Mouse (Mus musculus) forebrain, embryonic 15.5 days (tissue): ENCODE results near the gene Rps15. TPM values are rescaled to one million over a fixed set of nuclear protein-coding genes. Genes with fewer than 3 reads are reported as not detected.
A peak's percentile ranks its signal among the peaks of the same experiment; 100 is the strongest.

ENCODE experiments used
- ATAC-seq: fragments of 200-750 bp; cut with Nextera tagmentation; replicated peaks from 2 replicates; pipeline ENCODE4 v1.8.0; 2017; ENCODE audit warnings: mild to moderate bottlenecking, moderate TSS enrichment, moderate library complexity
- H3K27ac ChIP-seq: fragments of 300-500 bp; sonication (generic); replicated peaks from 2 replicates; pipeline ENCODE4 v1.5.1; 2015; ENCODE audit warnings: mild to moderate bottlenecking, inconsistent platforms
- H3K27me3 ChIP-seq: fragments of 300-500 bp; sonication (generic); 2 replicates; pipeline ENCODE4 v1.6.1; 2015; ENCODE audit warnings: inconsistent platforms
- H3K36me3 ChIP-seq: fragments of 300-500 bp; sonication (generic); 2 replicates; pipeline ENCODE4 v1.6.1; 2015; ENCODE audit warnings: mild to moderate bottlenecking, inconsistent platforms
- H3K4me1 ChIP-seq: fragments of 300-500 bp; sonication (generic); 2 replicates; pipeline ENCODE4 v1.6.1; 2015; ENCODE audit warnings: inconsistent platforms
- H3K4me2 ChIP-seq: fragments of 300-500 bp; sonication (generic); replicated peaks from 2 replicates; pipeline ENCODE4 v1.6.1; 2015; ENCODE audit warnings: mild to moderate bottlenecking, inconsistent platforms
- H3K4me3 ChIP-seq: fragments of 300-500 bp; sonication (generic); 2 replicates; pipeline ENCODE4 v1.5.1; 2015; ENCODE audit warnings: mild to moderate bottlenecking, inconsistent platforms
- H3K9ac ChIP-seq: fragments of 300-500 bp; sonication (generic); replicated peaks from 2 replicates; pipeline ENCODE4 v1.6.1; 2015; ENCODE audit warnings: mild to moderate bottlenecking, inconsistent platforms
- H3K9me3 ChIP-seq: fragments of 300-500 bp; sonication (generic); 2 replicates; pipeline ENCODE4 v1.6.1; 2016; ENCODE audit warnings: inconsistent platforms
- WGBS: fragments of 180-500 bp; shearing (Covaris S2); methylation state at CpG from one replicate; pipeline ENCODE4 v1.1.7; 2015; ENCODE audit warnings: mixed read lengths; 5-methylcytosine and 5-hydroxymethylcytosine counted together
- polyA plus RNA-seq: library from polyadenylated mRNA; unstranded; fragments of >200 nt; fragmentation: Nextera tagmentation; extraction: Ambion mirVana; gene quantifications from 2 replicates; pipeline ENCODE4 v1.2.1, GENCODE M21; 2015

The Rps15 gene
- polyA plus RNA-seq, 1 experiment from 2014 or later, result 628 TPM

DNA sequence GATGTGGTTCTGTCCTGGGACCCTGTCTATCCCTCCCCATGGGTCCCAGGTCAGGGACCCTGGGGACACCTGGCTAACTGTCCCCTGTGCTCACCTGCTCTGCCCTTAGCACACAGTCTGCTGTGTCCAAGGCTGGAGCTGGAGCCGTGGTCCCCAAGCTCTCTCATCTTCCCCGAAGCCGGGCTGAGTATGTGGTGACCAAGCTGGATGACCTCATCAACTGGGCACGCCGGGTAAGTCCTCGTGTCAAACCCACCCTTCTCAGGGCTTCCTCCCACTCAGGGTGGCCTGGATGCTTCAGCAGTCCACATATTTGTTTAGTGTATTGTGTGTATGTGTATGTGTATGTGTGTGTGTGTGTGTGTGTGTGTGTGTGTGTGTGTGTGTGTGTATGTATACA is 38.7 kb upstream of the Rps15 start:
- no peak for ATAC-seq
- no peak overlapping the region for H3K9ac ChIP-seq
- peaks cover 40% of the 10 kb centered on the region for H3K36me3 ChIP-seq
- no peak overlapping the region for H3K27ac ChIP-seq
- H3K4me1 ChIP-seq, result peaks cover 17% of the 10 kb centered on the region
- H3K4me2 ChIP-seq, result no peak overlapping the region
- no peaks in the 10 kb centered on the region for H3K9me3 ChIP-seq
- H3K27me3 ChIP-seq, result no peaks in the 10 kb centered on the region
- H3K4me3 ChIP-seq, result no peak overlapping the region
- WGBS, result 94% methylated on average over 6 of the region's 6 CpGs

GRCm38 (mm10) chr10:80254331-80255297 is 37.6 kb upstream of the Rps15 start:
- H3K4me1 ChIP-seq, result peaks cover 20% of the 10 kb centered on the region
- H3K27me3 ChIP-seq, result no peaks in the 10 kb centered on the region
- no peak overlapping the region for H3K27ac ChIP-seq
- no peak for ATAC-seq
- peaks cover 40% of the 10 kb centered on the region for H3K36me3 ChIP-seq
- no peak overlapping the region for H3K4me2 ChIP-seq
- no peak overlapping the region for H3K9ac ChIP-seq
- H3K4me3 ChIP-seq, result no peak overlapping the region
- no peaks in the 10 kb centered on the region for H3K9me3 ChIP-seq
- 95% methylated on average over 26 of the region's 26 CpGs for WGBS

GRCm38 (mm10) chr10:80255881-80256535 is 36.2 kb upstream of the Rps15 start:
- Histone ChIP-seq H3K36me3 (peaks cover 40% of the 10 kb centered on the region), H3K27me3 (no peaks in the 10 kb centered on the region), H3K4me2 (no peak overlapping the region), H3K27ac (no peak overlapping the region), H3K9ac (no peak overlapping the region), H3K4me1 (peaks cover 20% of the 10 kb centered on the region), H3K9me3 (no peaks in the 10 kb centered on the region), H3K4me3 (no peak overlapping the region)
- WGBS, result 88% methylated on average over 5 of the region's 5 CpGs
- no peak for ATAC-seq

DNA sequence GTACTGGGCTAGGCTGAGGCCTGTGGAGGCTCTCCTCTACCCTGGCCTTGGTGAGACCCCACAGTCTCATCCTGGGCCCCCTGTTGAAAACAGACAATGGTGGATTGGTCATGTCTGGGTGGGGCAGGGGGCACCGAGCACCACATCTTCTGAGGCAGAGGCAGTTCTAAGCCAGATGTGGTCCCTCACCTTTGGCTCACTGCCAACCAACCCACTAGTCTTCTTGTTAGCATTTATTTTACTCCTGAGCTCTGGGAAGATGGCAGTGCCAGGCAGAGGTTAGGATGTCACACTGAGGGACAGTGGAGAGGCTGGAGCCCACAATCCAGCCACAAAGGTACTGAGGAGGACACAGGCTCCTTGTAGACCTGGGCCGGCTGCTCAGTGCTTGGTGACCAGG is 34.3 kb upstream of the Rps15 start:
- 84% methylated on average over 2 of the region's 2 CpGs for WGBS
- no peak overlapping the region for H3K9ac ChIP-seq
- peaks cover 26% of the 10 kb centered on the region for H3K4me1 ChIP-seq

DNA sequence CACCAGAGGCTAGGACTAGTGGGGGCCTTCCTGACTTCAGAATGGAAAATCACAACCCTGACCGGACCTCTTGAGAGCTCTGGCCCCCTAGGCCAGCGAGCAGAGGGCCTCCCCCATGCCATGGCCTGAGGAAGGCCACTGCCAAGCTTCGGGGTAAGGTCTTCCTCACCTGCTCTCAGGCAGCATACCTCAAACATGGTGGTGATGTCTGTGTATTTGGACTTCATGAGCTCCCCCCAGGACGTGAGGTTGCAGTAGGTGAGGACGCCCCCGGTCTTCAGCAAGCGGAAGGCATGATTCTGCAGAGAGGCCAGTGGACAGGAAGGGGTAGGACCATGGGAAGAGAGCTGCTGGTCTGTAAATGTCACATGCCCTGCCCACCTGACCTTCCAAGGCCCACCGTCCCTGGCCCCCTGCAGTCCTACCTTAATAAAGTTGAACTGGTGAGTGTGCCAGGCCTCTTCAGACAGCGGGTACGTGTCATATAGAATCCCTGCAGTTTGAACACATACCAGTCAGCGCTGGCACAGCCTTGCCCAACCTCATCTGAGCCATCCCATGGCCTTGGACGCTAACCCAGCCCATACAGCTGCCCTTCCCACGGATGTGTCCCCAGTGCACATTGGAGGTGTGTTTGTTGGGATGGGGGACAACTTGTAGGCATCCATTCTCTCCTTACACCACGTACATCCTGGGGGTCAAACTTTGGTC is 33.3 kb upstream of the Rps15 start:
- H3K27ac ChIP-seq, result no peak overlapping the region
- no peak overlapping the region for H3K9ac ChIP-seq
- no peaks in the 10 kb centered on the region for H3K9me3 ChIP-seq
- H3K4me1 ChIP-seq, result peaks cover 26% of the 10 kb centered on the region
- no peak overlapping the region for H3K4me2 ChIP-seq
- no peaks in the 10 kb centered on the region for H3K27me3 ChIP-seq
- no peak for ATAC-seq
- WGBS, result 91% methylated on average over 14 of the region's 14 CpGs
- peaks cover 36% of the 10 kb centered on the region for H3K36me3 ChIP-seq
- no peak overlapping the region for H3K4me3 ChIP-seq

More for the DNA sequence above, 34.3 kb upstream of the Rps15 start:
- Histone ChIP-seq H3K27me3 (no peaks in the 10 kb centered on the region), H3K9me3 (no peaks in the 10 kb centered on the region), H3K4me3 (no peak overlapping the region), H3K4me2 (no peak overlapping the region), H3K27ac (no peak overlapping the region), H3K36me3 (peaks cover 40% of the 10 kb centered on the region)
- no peak for ATAC-seq

GRCm38 (mm10) chr10:80259463-80259805 is 32.8 kb upstream of the Rps15 start:
- H3K4me1 ChIP-seq, result peaks cover 31% of the 10 kb centered on the region
- H3K9me3 ChIP-seq, result no peaks in the 10 kb centered on the region
- H3K27ac ChIP-seq, result no peak overlapping the region
- H3K36me3 ChIP-seq, result peaks cover 31% of the 10 kb centered on the region
- H3K27me3 ChIP-seq, result no peaks in the 10 kb centered on the region
- no peak overlapping the region for H3K9ac ChIP-seq
- WGBS, result 75% methylated on average over 6 of the region's 6 CpGs
- peak overlapping the region; percentile 83 for H3K4me2 ChIP-seq
- H3K4me3 ChIP-seq, result peak overlapping the region; percentile 53; the same call in 1 of the 2 replicates
- ATAC-seq, result no peak

DNA sequence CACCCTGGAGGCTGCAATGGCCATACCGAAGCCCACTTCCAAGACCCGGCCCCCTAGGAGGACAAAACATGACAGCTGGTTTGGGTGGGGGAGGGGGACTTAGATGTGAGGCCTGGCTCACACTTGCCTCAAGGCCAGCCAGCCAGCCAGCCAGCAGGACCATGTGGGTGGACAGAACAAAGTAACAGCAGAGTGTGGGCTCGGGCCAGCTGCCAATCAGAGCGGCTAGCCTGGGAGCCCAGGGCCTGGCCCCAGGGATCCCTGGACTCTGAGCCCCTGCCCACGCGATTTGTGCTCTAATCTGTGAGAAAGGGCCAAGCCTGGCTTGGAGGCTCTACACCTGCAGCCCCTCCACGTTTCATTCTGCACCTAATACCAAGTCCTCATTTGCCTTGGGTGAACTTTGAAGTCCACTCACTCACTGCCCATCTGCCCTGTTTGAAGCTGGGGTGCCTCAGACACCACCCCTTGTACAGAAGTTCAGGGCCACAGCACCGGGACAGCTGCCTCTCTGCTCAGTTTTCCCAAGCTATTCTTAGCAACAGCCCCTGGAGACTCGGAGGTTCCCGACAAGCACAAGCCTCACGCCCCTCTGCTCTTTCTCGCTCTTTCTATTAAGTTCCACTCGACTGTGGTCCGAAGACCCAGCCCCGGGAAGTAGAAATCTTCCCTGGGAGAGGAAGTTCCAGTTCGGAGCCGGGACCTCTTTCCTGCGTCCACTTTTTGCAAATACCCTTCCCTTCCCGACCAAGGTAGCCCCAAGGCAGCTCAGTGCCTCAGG is 32.2 kb upstream of the Rps15 start:
- Histone ChIP-seq H3K27me3 (no peaks in the 10 kb centered on the region), H3K9ac (peak overlapping the region; percentile 60), H3K36me3 (peaks cover 25% of the 10 kb centered on the region), H3K9me3 (no peaks in the 10 kb centered on the region), H3K4me1 (peaks cover 31% of the 10 kb centered on the region), H3K27ac (peak overlapping the region; percentile 89), H3K4me2 (peak overlapping the region; percentile 83), H3K4me3 (peak overlapping the region; percentile 53)
- WGBS, result 5% methylated on average over 19 of the region's 19 CpGs
- no peak for ATAC-seq

- under 1% methylated on average over 49 of the region's 49 CpGs for WGBS
- H3K4me1 ChIP-seq, result peaks cover 36% of the 10 kb centered on the region
- H3K36me3 ChIP-seq, result peaks cover 17% of the 10 kb centered on the region; the same call in 1 of the 2 replicates
Observed at GRCm38 (mm10) chr10:80260642-80261584, 31.3 kb upstream of the Rps15 start, which contains the start of the genes Gamt and Dazap1. Gamt (minus strand) TSS chr10:80261012. Dazap1 (plus strand) TSS chr10:80261486.

DNA sequence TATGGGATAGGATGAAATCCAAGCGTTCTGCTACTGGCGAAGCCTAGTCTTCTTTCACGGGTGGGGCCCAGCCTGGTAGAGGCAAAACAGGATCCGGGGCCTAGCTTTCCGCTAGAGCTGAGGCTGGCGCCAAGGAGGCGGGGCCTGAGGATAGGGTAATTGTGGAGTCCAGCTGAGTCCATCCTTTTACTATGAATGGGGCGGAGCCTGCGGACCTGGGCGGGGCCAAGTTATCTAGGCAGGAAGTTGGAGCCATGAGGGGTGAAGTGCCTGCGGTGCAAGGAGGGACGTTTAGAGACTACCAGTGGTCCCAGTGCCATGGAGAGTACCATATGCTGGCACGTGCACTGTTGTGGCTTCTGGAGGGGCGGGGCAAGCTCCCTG is 30.7 kb upstream of the Rps15 start:
- Histone ChIP-seq H3K27me3 (no peaks in the 10 kb centered on the region), H3K9me3 (no peaks in the 10 kb centered on the region), H3K4me1 (peaks cover 43% of the 10 kb centered on the region), H3K4me2 (peak overlapping the region; percentile 83), H3K36me3 (peaks cover 11% of the 10 kb centered on the region; the same call in 1 of the 2 replicates), H3K4me3 (peak overlapping the region; percentile 53), H3K27ac (peak overlapping the region; percentile 89), H3K9ac (peak overlapping the region; percentile 60)
- peak; percentile 31 for ATAC-seq
- under 1% methylated on average over 14 of the region's 14 CpGs for WGBS

More at GRCm38 (mm10) chr10:80260642-80261584, 31.3 kb upstream of the Rps15 start, which contains the start of the genes Gamt and Dazap1:
- Histone ChIP-seq H3K27me3 (no peaks in the 10 kb centered on the region), H3K4me2 (peak within 1 kb of the TSS; percentile 83), H3K9ac (peak within 1 kb of the TSS; percentile 60), H3K27ac (peak within 1 kb of the TSS; percentile 89), H3K9me3 (no peaks in the 10 kb centered on the region), H3K4me3 (peak within 1 kb of the TSS; percentile 53)
- peak; percentile 79 for ATAC-seq

GRCm38 (mm10) chr10:80262169-80262568 is 30.1 kb upstream of the Rps15 start:
- 74% methylated on average over 12 of the region's 12 CpGs for WGBS
- Histone ChIP-seq H3K36me3 (peaks cover 6% of the 10 kb centered on the region; the same call in 1 of the 2 replicates), H3K9me3 (no peaks in the 10 kb centered on the region), H3K27me3 (no peaks in the 10 kb centered on the region), H3K9ac (no peak overlapping the region), H3K4me1 (peaks cover 49% of the 10 kb centered on the region), H3K4me3 (no peak overlapping the region), H3K27ac (peak overlapping the region; percentile 89; the same call in 1 of the 2 replicates), H3K4me2 (peak overlapping the region; percentile 83)
- no peak for ATAC-seq
